In genomic region chr19:44513921-44514482, GRCm38 (mm10) we compare ENCODE assay signal across 18 mouse cellular contexts. TPM values are rescaled to one million over a fixed set of nuclear protein-coding genes. Genes with fewer than 3 reads are reported as not detected.
DNase-seq lines count a peak whose midpoint lies in the region; ATAC-seq lines count a peak whose summit lies in the region.
"Had no signal": no experiment of that assay in that cellular context is flagged by ENCODE, and none has a peak within 500 bp of the region (broad histone marks: within the 10 kb centered on the region; RNA-seq: fewer than 3 reads in every experiment).

No protein-coding gene starts in this region.

- no peak for ATAC-seq in forebrain, embryonic 16.5 days
- ATAC-seq in limb, embryonic 13.5 days (ENCODE audit: low FRiP score, low read depth) = no peak
- no peak for ATAC-seq in forebrain, embryonic 13.5 days
- no peak for ATAC-seq in midbrain, embryonic 14.5 days (ENCODE audit: low FRiP score, low TSS enrichment)
- ATAC-seq in megakaryocyte progenitor cell, adult 5-6 weeks (replicated peaks; ENCODE audit: poor library complexity) = no peak

- H3K9me3 ChIP-seq in forebrain, embryonic 10.5 days = no peaks in the 10 kb centered on the region
- H3K9me3 ChIP-seq in forebrain, embryonic 16.5 days (ENCODE audit: control insufficient read depth, low read length) = no peaks in the 10 kb centered on the region
- H3K9me3 ChIP-seq in limb, embryonic 13.5 days = no peaks in the 10 kb centered on the region
- H3K9me3 ChIP-seq in limb, embryonic 10.5 days (replicated peaks) = no peaks in the 10 kb centered on the region
- no peaks in the 10 kb centered on the region for H3K9me3 ChIP-seq in forebrain, embryonic 13.5 days (replicated peaks)
- H3K9me3 ChIP-seq in midbrain, embryonic 14.5 days (ENCODE audit: control insufficient read depth, low read length) = no peaks in the 10 kb centered on the region
- H3K9me3 ChIP-seq: heart, embryonic 13.5 days had no signal

- H3K4me2 ChIP-seq in forebrain, embryonic 16.5 days (ENCODE audit: low read length) = no peak overlapping the region
- H3K4me2 ChIP-seq in limb, embryonic 13.5 days (replicated peaks) = peak overlapping the region; percentile 27; the same call in 1 of the 2 replicates
- H3K4me2 ChIP-seq in forebrain, embryonic 13.5 days = 0 out of 2 replicates have a peak overlapping the region, but pooled peaks have one; percentile 11
- H3K4me2 ChIP-seq in midbrain, embryonic 14.5 days (ENCODE audit: low read length) = peak overlapping the region; percentile 15; the same call in 1 of the 2 replicates
- H3K4me2 ChIP-seq: heart, embryonic 13.5 days had no signal

- H3K4me3 ChIP-seq in forebrain, embryonic 10.5 days = peak overlapping the region; percentile 63
- no peak overlapping the region for H3K4me3 ChIP-seq in forebrain, embryonic 16.5 days (replicated peaks; ENCODE audit: low read length)
- H3K4me3 ChIP-seq in limb, embryonic 13.5 days = no peak overlapping the region
- H3K4me3 ChIP-seq in limb, embryonic 10.5 days = no peak overlapping the region
- no peak overlapping the region for H3K4me3 ChIP-seq in forebrain, embryonic 13.5 days
- H3K4me3 ChIP-seq in midbrain, embryonic 14.5 days (replicated peaks; ENCODE audit: low read depth, low read length) = no peak overlapping the region
- H3K4me3 ChIP-seq: heart, embryonic 13.5 days; left cerebral cortex, adult 2 months had no signal

- no peak overlapping the region for H3K9ac ChIP-seq in forebrain, embryonic 16.5 days (replicated peaks; ENCODE audit: low read depth, low read length)
- H3K9ac ChIP-seq in limb, embryonic 13.5 days = no peak overlapping the region
- no peak overlapping the region for H3K9ac ChIP-seq in forebrain, embryonic 13.5 days
- no peak overlapping the region for H3K9ac ChIP-seq in midbrain, embryonic 14.5 days (replicated peaks; ENCODE audit: low read length)
- H3K9ac ChIP-seq: heart, embryonic 13.5 days had no signal

- WGBS in forebrain, embryonic 10.5 days = 10% methylated on average over 7 of the region's 7 CpGs
- 7% methylated on average over 7 of the region's 7 CpGs for WGBS in forebrain, embryonic 16.5 days
- 26% methylated on average over 7 of the region's 7 CpGs for WGBS in limb, embryonic 13.5 days
- WGBS in limb, embryonic 10.5 days = 28% methylated on average over 7 of the region's 7 CpGs
- 4% methylated on average over 7 of the region's 7 CpGs for WGBS in forebrain, embryonic 13.5 days
- 9% methylated on average over 7 of the region's 7 CpGs for WGBS in midbrain, embryonic 14.5 days

- DNase-seq in forebrain, embryonic 10.5 days (ENCODE audit: extremely low spot score, low spot score) = no peak
- no peak for DNase-seq in limb, embryonic 10.5 days (ENCODE audit: low spot score)
- no peak for DNase-seq in midbrain, embryonic 14.5 days
- no peak for DNase-seq in gastrocnemius, postnatal 4 days (ENCODE audit: low spot score in 2 of 2)
- DNase-seq: cerebellum, adult 8-10 months; gastrocnemius, postnatal 25 days; heart, postnatal 4 days had no signal

- peak overlapping the region; percentile 88 for H3K27ac ChIP-seq in forebrain, embryonic 10.5 days
- no peak overlapping the region for H3K27ac ChIP-seq in forebrain, embryonic 16.5 days (ENCODE audit: low read length)
- no peak overlapping the region for H3K27ac ChIP-seq in limb, embryonic 13.5 days
- H3K27ac ChIP-seq in limb, embryonic 10.5 days = no peak overlapping the region
- no peak overlapping the region; the same call in 1 of the 2 replicates for H3K27ac ChIP-seq in forebrain, embryonic 13.5 days
- H3K27ac ChIP-seq in midbrain, embryonic 14.5 days (replicated peaks; ENCODE audit: low read depth, low read length) = no peak overlapping the region
- H3K27ac ChIP-seq: heart, embryonic 13.5 days; left cerebral cortex, adult 2 months had no signal

- peaks cover 100% of the 10 kb centered on the region for H3K4me1 ChIP-seq in forebrain, embryonic 10.5 days
- peaks cover 15% of the 10 kb centered on the region for H3K4me1 ChIP-seq in forebrain, embryonic 16.5 days (replicated peaks; ENCODE audit: control insufficient read depth, insufficient read depth, low read length)
- H3K4me1 ChIP-seq in limb, embryonic 13.5 days = peaks cover 32% of the 10 kb centered on the region
- H3K4me1 ChIP-seq in limb, embryonic 10.5 days = peaks cover 47% of the 10 kb centered on the region
- H3K4me1 ChIP-seq in forebrain, embryonic 13.5 days = peaks cover 62% of the 10 kb centered on the region
- H3K4me1 ChIP-seq in midbrain, embryonic 14.5 days (ENCODE audit: control insufficient read depth, insufficient read depth, low read length) = peaks cover 27% of the 10 kb centered on the region

- peaks cover 10% of the 10 kb centered on the region for H3K36me3 ChIP-seq in forebrain, embryonic 10.5 days (replicated peaks)
- H3K36me3 ChIP-seq in forebrain, embryonic 16.5 days (ENCODE audit: control insufficient read depth, insufficient read depth) = no peaks in the 10 kb centered on the region
- H3K36me3 ChIP-seq in limb, embryonic 13.5 days = no peaks in the 10 kb centered on the region
- H3K36me3 ChIP-seq in limb, embryonic 10.5 days = no peaks in the 10 kb centered on the region
- H3K36me3 ChIP-seq in forebrain, embryonic 13.5 days (ENCODE audit: poor library complexity, severe bottlenecking) = no peaks in the 10 kb centered on the region
- H3K36me3 ChIP-seq in midbrain, embryonic 14.5 days (ENCODE audit: control insufficient read depth, insufficient read depth, low read length) = no peaks in the 10 kb centered on the region
- H3K36me3 ChIP-seq: heart, embryonic 13.5 days had no signal

- peaks cover 100% of the 10 kb centered on the region for H3K27me3 ChIP-seq in forebrain, embryonic 10.5 days (ENCODE audit: poor library complexity, severe bottlenecking)
- H3K27me3 ChIP-seq in forebrain, embryonic 16.5 days (replicated peaks; ENCODE audit: control insufficient read depth, insufficient read depth, low read length) = peaks cover 90% of the 10 kb centered on the region
- peaks cover 97% of the 10 kb centered on the region for H3K27me3 ChIP-seq in limb, embryonic 13.5 days
- H3K27me3 ChIP-seq in limb, embryonic 10.5 days (ENCODE audit: low read depth, poor library complexity, severe bottlenecking) = peaks cover 100% of the 10 kb centered on the region
- peaks cover 98% of the 10 kb centered on the region for H3K27me3 ChIP-seq in forebrain, embryonic 13.5 days
- H3K27me3 ChIP-seq in midbrain, embryonic 14.5 days (ENCODE audit: control insufficient read depth, insufficient read depth, low read length) = peaks cover 94% of the 10 kb centered on the region

RNA-seq across cellular contexts. Expression of gene Wnt8b, which starts 20.7 kb away (rescaled TPM):
- polyA plus RNA-seq in forebrain, embryonic 10.5 days (2016; fragmentation: Nextera tagmentation; extraction: Ambion mirVana) = 51.3 and 61.0 TPM in 2 replicates
- 1.6 and 2.0 TPM in 2 replicates for polyA plus RNA-seq in forebrain, embryonic 16.5 days (2015; fragmentation: Nextera tagmentation; extraction: Ambion mirVana)
- polyA plus RNA-seq in limb, embryonic 13.5 days (2015; fragmentation: Nextera tagmentation; extraction: Ambion mirVana) = 0.05 and 0.29 TPM in 2 replicates
- polyA plus RNA-seq in limb, embryonic 10.5 days (2016; fragmentation: Nextera tagmentation; extraction: Ambion mirVana) = not detected in 2 replicates
- polyA plus RNA-seq in forebrain, embryonic 13.5 days (2015; fragmentation: Nextera tagmentation; extraction: Ambion mirVana) = 8.1 and 16.7 TPM in 2 replicates
- polyA plus RNA-seq in midbrain, embryonic 14.5 days (2014; fragmentation: Nextera tagmentation; extraction: Ambion mirVana) = 0.54 and 1.2 TPM in 2 replicates
- not detected for total RNA-seq in gastrocnemius, postnatal 4 days (2021)
- not detected in 2 replicates for total RNA-seq in megakaryocyte progenitor cell, adult 5-6 weeks (2015)
- not detected in 2 replicates for total RNA-seq in megakaryocyte progenitor cell, adult 5-6 weeks (2017)
- total RNA-seq: gastrocnemius, postnatal 25 days; heart, postnatal 4 days; layer of hippocampus, adult 8-10 months; left cerebral cortex, adult 2 months had no signal
- polyA plus RNA-seq: heart, embryonic 13.5 days; liver, embryonic 16.5 days had no signal

RNA-seq across cellular contexts. Expression of gene Sec31b, which starts 31.7 kb away (rescaled TPM):
- 0.88 and 1.7 TPM in 2 replicates for polyA plus RNA-seq in forebrain, embryonic 10.5 days (2016; fragmentation: Nextera tagmentation; extraction: Ambion mirVana)
- 0.07 and 0.16 TPM in 2 replicates for polyA plus RNA-seq in forebrain, embryonic 16.5 days (2015; fragmentation: Nextera tagmentation; extraction: Ambion mirVana)
- polyA plus RNA-seq in limb, embryonic 13.5 days (2015; fragmentation: Nextera tagmentation; extraction: Ambion mirVana) = 0.34 and 0.41 TPM in 2 replicates
- polyA plus RNA-seq in limb, embryonic 10.5 days (2016; fragmentation: Nextera tagmentation; extraction: Ambion mirVana) = 0.44 and 1.1 TPM in 2 replicates
- polyA plus RNA-seq in forebrain, embryonic 13.5 days (2015; fragmentation: Nextera tagmentation; extraction: Ambion mirVana) = 0.15 and 0.40 TPM in 2 replicates
- 0.05 and 0.12 TPM in 2 replicates for polyA plus RNA-seq in midbrain, embryonic 14.5 days (2014; fragmentation: Nextera tagmentation; extraction: Ambion mirVana)
- 1 to 10 TPM; 3.1 to 3.3 TPM for total RNA-seq in gastrocnemius, postnatal 4 days (2021)
- 0.52 and 0.54 TPM in 2 replicates for total RNA-seq in megakaryocyte progenitor cell, adult 5-6 weeks (2015)
- 1.4 and 3.9 TPM in 2 replicates for total RNA-seq in megakaryocyte progenitor cell, adult 5-6 weeks (2017)

RNA-seq across cellular contexts. Expression of gene Gm20538, which starts 38.6 kb away (rescaled TPM):
- polyA plus RNA-seq in forebrain, embryonic 10.5 days (2016; fragmentation: Nextera tagmentation; extraction: Ambion mirVana) = not detected in 2 replicates
- not detected in 2 replicates for polyA plus RNA-seq in forebrain, embryonic 16.5 days (2015; fragmentation: Nextera tagmentation; extraction: Ambion mirVana)
- not detected in 2 replicates for polyA plus RNA-seq in limb, embryonic 13.5 days (2015; fragmentation: Nextera tagmentation; extraction: Ambion mirVana)
- not detected in 2 replicates for polyA plus RNA-seq in limb, embryonic 10.5 days (2016; fragmentation: Nextera tagmentation; extraction: Ambion mirVana)
- not detected in 2 replicates for polyA plus RNA-seq in forebrain, embryonic 13.5 days (2015; fragmentation: Nextera tagmentation; extraction: Ambion mirVana)
- polyA plus RNA-seq in midbrain, embryonic 14.5 days (2014; fragmentation: Nextera tagmentation; extraction: Ambion mirVana) = not detected in 2 replicates
- not detected for total RNA-seq in gastrocnemius, postnatal 4 days (2021)
- 2.2 TPM in 1 of 2 replicates, not detected in the other for total RNA-seq in megakaryocyte progenitor cell, adult 5-6 weeks (2015)
- not detected in 2 replicates for total RNA-seq in megakaryocyte progenitor cell, adult 5-6 weeks (2017)
- total RNA-seq: adrenal gland, postnatal 14 days; gastrocnemius, postnatal 25 days; heart, postnatal 4 days; layer of hippocampus, adult 8-10 months; left cerebral cortex, adult 2 months had no signal
- polyA plus RNA-seq: cortical plate, adult 2 months; heart, embryonic 13.5 days; limb, embryonic 14.5 days; liver, embryonic 16.5 days had no signal

RNA-seq across cellular contexts. Expression of gene Ndufb8, which starts 41.2 kb away (rescaled TPM):
- 595 and 612 TPM in 2 replicates for polyA plus RNA-seq in forebrain, embryonic 10.5 days (2016; fragmentation: Nextera tagmentation; extraction: Ambion mirVana)
- 376 and 452 TPM in 2 replicates for polyA plus RNA-seq in forebrain, embryonic 16.5 days (2015; fragmentation: Nextera tagmentation; extraction: Ambion mirVana)
- polyA plus RNA-seq in limb, embryonic 13.5 days (2015; fragmentation: Nextera tagmentation; extraction: Ambion mirVana) = 497 and 524 TPM in 2 replicates
- polyA plus RNA-seq in limb, embryonic 10.5 days (2016; fragmentation: Nextera tagmentation; extraction: Ambion mirVana) = 664 and 683 TPM in 2 replicates
- polyA plus RNA-seq in forebrain, embryonic 13.5 days (2015; fragmentation: Nextera tagmentation; extraction: Ambion mirVana) = 441 and 467 TPM in 2 replicates
- 566 and 729 TPM in 2 replicates for polyA plus RNA-seq in midbrain, embryonic 14.5 days (2014; fragmentation: Nextera tagmentation; extraction: Ambion mirVana)
- 100 to 1,000 TPM; 534 to 566 TPM for total RNA-seq in gastrocnemius, postnatal 4 days (2021)
- total RNA-seq in megakaryocyte progenitor cell, adult 5-6 weeks (2015) = 361 and 370 TPM in 2 replicates
- 243 and 315 TPM in 2 replicates for total RNA-seq in megakaryocyte progenitor cell, adult 5-6 weeks (2017)

RNA-seq across cellular contexts. Expression of gene Hif1an, which starts 48.6 kb away (rescaled TPM):
- 48.6 and 51.6 TPM in 2 replicates for polyA plus RNA-seq in forebrain, embryonic 10.5 days (2016; fragmentation: Nextera tagmentation; extraction: Ambion mirVana)
- 31.6 and 34.8 TPM in 2 replicates for polyA plus RNA-seq in forebrain, embryonic 16.5 days (2015; fragmentation: Nextera tagmentation; extraction: Ambion mirVana)
- 39.6 and 40.1 TPM in 2 replicates for polyA plus RNA-seq in limb, embryonic 13.5 days (2015; fragmentation: Nextera tagmentation; extraction: Ambion mirVana)
- 51.2 and 54.6 TPM in 2 replicates for polyA plus RNA-seq in limb, embryonic 10.5 days (2016; fragmentation: Nextera tagmentation; extraction: Ambion mirVana)
- polyA plus RNA-seq in forebrain, embryonic 13.5 days (2015; fragmentation: Nextera tagmentation; extraction: Ambion mirVana) = 32.5 and 37.2 TPM in 2 replicates
- polyA plus RNA-seq in midbrain, embryonic 14.5 days (2014; fragmentation: Nextera tagmentation; extraction: Ambion mirVana) = 21.1 and 21.7 TPM in 2 replicates
- 100 to 1,000 TPM; 110 to 121 TPM for total RNA-seq in gastrocnemius, postnatal 4 days (2021)
- total RNA-seq in megakaryocyte progenitor cell, adult 5-6 weeks (2015) = 5.6 and 6.7 TPM in 2 replicates
- 6.6 and 9.4 TPM in 2 replicates for total RNA-seq in megakaryocyte progenitor cell, adult 5-6 weeks (2017)
